Mouse (Mus musculus): ENCODE results near the gene Defa25. TPM values are rescaled to one million over a fixed set of nuclear protein-coding genes. Genes with fewer than 3 reads are reported as not detected.
"Not testable (repeated sequence)": the region's sequence is repeated elsewhere in the genome, so short reads cannot be mapped to it uniquely, and the experiment has no call there.

Defa25 gene
- not detected in 2 replicates for polyA plus RNA-seq (2014; fragmentation: Nextera tagmentation; extraction: Ambion mirVana)

- H3K4me1 ChIP-seq (ENCODE audit: control insufficient read depth, insufficient read depth, low read length); H3K27ac ChIP-seq (ENCODE audit: low read length): not testable (repeated sequence)
These were observed at the start of gene Defa25 for GRCm38 (mm10) chr8:21084142-21084541. TSS of gene Defa25 (plus strand) at chr8:21084442.

GRCm38 (mm10) chr8:21054747-21055146, 29.5 kb upstream of the Defa25 start, which contains the start of gene Defa23:
TSS of gene Defa23 (plus strand) at chr8:21055047.
- not testable (repeated sequence) for H3K27me3 ChIP-seq (ENCODE audit: control insufficient read depth, insufficient read depth, low read length); H3K9me3 ChIP-seq (ENCODE audit: control insufficient read depth, low read depth, low read length); H3K27ac ChIP-seq (ENCODE audit: low read length); H3K36me3 ChIP-seq (ENCODE audit: control insufficient read depth, insufficient read depth, low read length); H3K4me3 ChIP-seq (ENCODE audit: low read depth, low read length); H3K4me1 ChIP-seq (ENCODE audit: control insufficient read depth, insufficient read depth, low read length); H3K9ac ChIP-seq (replicated peaks; ENCODE audit: low read depth, low read length); H3K4me2 ChIP-seq (replicated peaks; ENCODE audit: low read depth, low read length); ATAC-seq (ENCODE audit: insufficient number of reproducible peaks, insufficient read depth, low FRiP score, low read depth)
- WGBS, result no CpG with 5 or more reads among the region's 1 CpGs

More at GRCm38 (mm10) chr8:21084142-21084541, at the start of gene Defa25:
- H3K4me3 ChIP-seq (ENCODE audit: low read depth, low read length); H3K27me3 ChIP-seq (ENCODE audit: control insufficient read depth, insufficient read depth, low read length); H3K36me3 ChIP-seq (ENCODE audit: control insufficient read depth, insufficient read depth, low read length); H3K9ac ChIP-seq (replicated peaks; ENCODE audit: low read depth, low read length); ATAC-seq (ENCODE audit: insufficient number of reproducible peaks, insufficient read depth, low FRiP score, low read depth); H3K4me2 ChIP-seq (replicated peaks; ENCODE audit: low read depth, low read length); H3K9me3 ChIP-seq (ENCODE audit: control insufficient read depth, low read depth, low read length): not testable (repeated sequence)

- not testable (repeated sequence) for H3K4me3 ChIP-seq (ENCODE audit: low read depth, low read length); H3K36me3 ChIP-seq (ENCODE audit: control insufficient read depth, insufficient read depth, low read length); H3K9me3 ChIP-seq (ENCODE audit: control insufficient read depth, low read depth, low read length); H3K27me3 ChIP-seq (ENCODE audit: control insufficient read depth, insufficient read depth, low read length); ATAC-seq (ENCODE audit: insufficient number of reproducible peaks, insufficient read depth, low FRiP score, low read depth); H3K9ac ChIP-seq (replicated peaks; ENCODE audit: low read depth, low read length); H3K4me2 ChIP-seq (replicated peaks; ENCODE audit: low read depth, low read length); H3K4me1 ChIP-seq (ENCODE audit: control insufficient read depth, insufficient read depth, low read length); H3K27ac ChIP-seq (ENCODE audit: low read length)
- 79% methylated on average over 1 of the region's 1 CpGs for WGBS
These were observed 19.5 kb upstream of the Defa25 start, which contains the start of gene Defa35 for GRCm38 (mm10) chr8:21064738-21065137. TSS of gene Defa35 (plus strand) at chr8:21065038.

GRCm38 (mm10) chr8:21093106-21093505, 8.9 kb downstream of the Defa25 start:
- Histone ChIP-seq H3K27me3 (ENCODE audit: control insufficient read depth, insufficient read depth, low read length) (no peaks in the 10 kb centered on the region), H3K4me3 (ENCODE audit: low read depth, low read length) (no peak overlapping the region), H3K36me3 (ENCODE audit: control insufficient read depth, insufficient read depth, low read length) (no peaks in the 10 kb centered on the region), H3K4me1 (ENCODE audit: control insufficient read depth, insufficient read depth, low read length) (no peaks in the 10 kb centered on the region), H3K27ac (ENCODE audit: low read length) (no peak overlapping the region), H3K9ac (replicated peaks; ENCODE audit: low read depth, low read length) (no peak overlapping the region), H3K4me2 (replicated peaks; ENCODE audit: low read depth, low read length) (no peak overlapping the region), H3K9me3 (ENCODE audit: control insufficient read depth, low read depth, low read length) (no peaks in the 10 kb centered on the region)
- no peak for ATAC-seq (ENCODE audit: insufficient number of reproducible peaks, insufficient read depth, low FRiP score, low read depth)
- WGBS, result 38% methylated on average over 4 of the region's 4 CpGs

- H3K27me3 ChIP-seq (ENCODE audit: control insufficient read depth, insufficient read depth, low read length); H3K9ac ChIP-seq (replicated peaks; ENCODE audit: low read depth, low read length); H3K9me3 ChIP-seq (ENCODE audit: control insufficient read depth, low read depth, low read length); H3K27ac ChIP-seq (ENCODE audit: low read length); ATAC-seq (ENCODE audit: insufficient number of reproducible peaks, insufficient read depth, low FRiP score, low read depth); H3K4me1 ChIP-seq (ENCODE audit: control insufficient read depth, insufficient read depth, low read length); H3K36me3 ChIP-seq (ENCODE audit: control insufficient read depth, insufficient read depth, low read length); H3K4me3 ChIP-seq (ENCODE audit: low read depth, low read length); H3K4me2 ChIP-seq (replicated peaks; ENCODE audit: low read depth, low read length): not testable (repeated sequence)
- no CpG with 5 or more reads among the region's 2 CpGs for WGBS
These were observed 11.7 kb downstream of the Defa25 start, which contains the start of gene Gm14851 for GRCm38 (mm10) chr8:21095950-21096349. TSS of gene Gm14851 (minus strand) at chr8:21096050.

- not testable (repeated sequence) for H3K9ac ChIP-seq (replicated peaks; ENCODE audit: low read depth, low read length); H3K27ac ChIP-seq (ENCODE audit: low read length); H3K4me2 ChIP-seq (replicated peaks; ENCODE audit: low read depth, low read length); H3K4me3 ChIP-seq (ENCODE audit: low read depth, low read length); H3K36me3 ChIP-seq (ENCODE audit: control insufficient read depth, insufficient read depth, low read length); H3K27me3 ChIP-seq (ENCODE audit: control insufficient read depth, insufficient read depth, low read length); H3K9me3 ChIP-seq (ENCODE audit: control insufficient read depth, low read depth, low read length); H3K4me1 ChIP-seq (ENCODE audit: control insufficient read depth, insufficient read depth, low read length); ATAC-seq (ENCODE audit: insufficient number of reproducible peaks, insufficient read depth, low FRiP score, low read depth)
- 55% methylated on average over 3 of the region's 3 CpGs for WGBS
These were observed 50.1 kb downstream of the Defa25 start, which contains the start of gene Defa30 for GRCm38 (mm10) chr8:21134342-21134741. TSS of gene Defa30 (plus strand) at chr8:21134642.

Other genes with a start within 250 kb of the Defa25 start
- not detected in 2 replicates for gene Defb33, start 191.8 kb upstream of the Defa25 start, polyA plus RNA-seq (2014; fragmentation: Nextera tagmentation; extraction: Ambion mirVana)
- not detected in 2 replicates for gene Gm15056, start 181.8 kb upstream of the Defa25 start, polyA plus RNA-seq (2014; fragmentation: Nextera tagmentation; extraction: Ambion mirVana)
- gene Gm6040, start 162.4 kb upstream of the Defa25 start, polyA plus RNA-seq (2014; fragmentation: Nextera tagmentation; extraction: Ambion mirVana), result not detected in 2 replicates
- not detected in 2 replicates for gene AY761185, start 139.7 kb upstream of the Defa25 start, polyA plus RNA-seq (2014; fragmentation: Nextera tagmentation; extraction: Ambion mirVana)
- gene Defa21, start 58.9 kb upstream of the Defa25 start, polyA plus RNA-seq (2014; fragmentation: Nextera tagmentation; extraction: Ambion mirVana), result not detected in 2 replicates
- gene Defa23, start 29.4 kb upstream of the Defa25 start, polyA plus RNA-seq (2014; fragmentation: Nextera tagmentation; extraction: Ambion mirVana), result not detected in 2 replicates
- not detected in 2 replicates for gene Defa35, start 19.4 kb upstream of the Defa25 start, polyA plus RNA-seq (2014; fragmentation: Nextera tagmentation; extraction: Ambion mirVana)
- gene Gm14851, start 11.6 kb downstream of the Defa25 start, polyA plus RNA-seq (2014; fragmentation: Nextera tagmentation; extraction: Ambion mirVana), result not detected in 2 replicates
- not detected in 2 replicates for gene Defa30, start 50.2 kb downstream of the Defa25 start, polyA plus RNA-seq (2014; fragmentation: Nextera tagmentation; extraction: Ambion mirVana)
- not detected in 2 replicates for gene Defa22, start 77.8 kb downstream of the Defa25 start, polyA plus RNA-seq (2014; fragmentation: Nextera tagmentation; extraction: Ambion mirVana)
- gene Defa31, start 107.2 kb downstream of the Defa25 start, polyA plus RNA-seq (2014; fragmentation: Nextera tagmentation; extraction: Ambion mirVana), result not detected in 2 replicates
- not detected in 2 replicates for gene Gm15293, start 117.1 kb downstream of the Defa25 start, polyA plus RNA-seq (2014; fragmentation: Nextera tagmentation; extraction: Ambion mirVana)
- not detected in 2 replicates for gene Gm15292, start 165.3 kb downstream of the Defa25 start, polyA plus RNA-seq (2014; fragmentation: Nextera tagmentation; extraction: Ambion mirVana)
- gene Defa27, start 231.1 kb downstream of the Defa25 start, polyA plus RNA-seq (2014; fragmentation: Nextera tagmentation; extraction: Ambion mirVana), result not detected in 2 replicates
- gene Defa29, start 242.6 kb downstream of the Defa25 start, polyA plus RNA-seq (2014; fragmentation: Nextera tagmentation; extraction: Ambion mirVana), result not detected in 2 replicates

Measured in stomach, embryonic 14.5 days (tissue).